Mouse (Mus musculus): ENCODE measurements around the gene Tpk1.
"Not testable (repeated sequence)": the region's sequence is repeated elsewhere in the genome, so short reads cannot be mapped to it uniquely, and the experiment has no call there.

Gene Tpk1

GRCm38 (mm10) chr6:43522046-43522445 lies 144.0 kb downstream of the Tpk1 start:
- DNase-seq (ENCODE audit: low spot score): no peak

- DNase-seq (ENCODE audit: low spot score): no peak
Measured at GRCm38 (mm10) chr6:43520218-43520617, 145.9 kb downstream of the Tpk1 start.

- DNase-seq (ENCODE audit: low spot score): no peak
Measured at GRCm38 (mm10) chr6:43518378-43518777, 147.7 kb downstream of the Tpk1 start.

- no peak for DNase-seq (ENCODE audit: low spot score)
Measured at GRCm38 (mm10) chr6:43517316-43517655, 148.8 kb downstream of the Tpk1 start.

- DNase-seq (ENCODE audit: low spot score): no peak
Measured at GRCm38 (mm10) chr6:43516593-43517315, 149.3 kb downstream of the Tpk1 start.

- DNase-seq (ENCODE audit: low spot score): not testable (repeated sequence)
Measured at GRCm38 (mm10) chr6:43506686-43507385, 159.2 kb downstream of the Tpk1 start.

- DNase-seq (ENCODE audit: low spot score): no peak
Measured at GRCm38 (mm10) chr6:43504609-43505230, 161.4 kb downstream of the Tpk1 start.

GRCm38 (mm10) chr6:43492367-43492766 lies 173.7 kb downstream of the Tpk1 start:
- DNase-seq (ENCODE audit: low spot score): no peak

- no peak for DNase-seq (ENCODE audit: low spot score)
Measured at GRCm38 (mm10) chr6:43486691-43487090, 179.4 kb downstream of the Tpk1 start.

GRCm38 (mm10) chr6:43480687-43481086 lies 185.4 kb downstream of the Tpk1 start:
- DNase-seq (ENCODE audit: low spot score): no peak

- no peak for DNase-seq (ENCODE audit: low spot score)
Measured at GRCm38 (mm10) chr6:43478810-43479209, 187.3 kb downstream of the Tpk1 start.

GRCm38 (mm10) chr6:43476406-43476805 lies 189.7 kb downstream of the Tpk1 start:
- DNase-seq (ENCODE audit: low spot score): no peak

GRCm38 (mm10) chr6:43475921-43476320 lies 190.2 kb downstream of the Tpk1 start:
- no peak for DNase-seq (ENCODE audit: low spot score)

GRCm38 (mm10) chr6:43471556-43471955 lies 194.5 kb downstream of the Tpk1 start:
- DNase-seq (ENCODE audit: low spot score): no peak

GRCm38 (mm10) chr6:43468821-43469594 lies 197.1 kb downstream of the Tpk1 start:
- DNase-seq (ENCODE audit: low spot score): no peak

- DNase-seq (ENCODE audit: low spot score): no peak
Measured at GRCm38 (mm10) chr6:43462849-43463369, 203.2 kb downstream of the Tpk1 start.

GRCm38 (mm10) chr6:43462189-43462848 lies 203.8 kb downstream of the Tpk1 start:
- DNase-seq (ENCODE audit: low spot score): no peak

- no peak for DNase-seq (ENCODE audit: low spot score)
Measured at GRCm38 (mm10) chr6:43459082-43459481, 207.0 kb downstream of the Tpk1 start.

GRCm38 (mm10) chr6:43457989-43458388 lies 208.1 kb downstream of the Tpk1 start:
- no peak for DNase-seq (ENCODE audit: low spot score)

- no peak for DNase-seq (ENCODE audit: low spot score)
Measured at GRCm38 (mm10) chr6:43449498-43449897, 216.6 kb downstream of the Tpk1 start.

- DNase-seq (ENCODE audit: low spot score): no peak
Measured at GRCm38 (mm10) chr6:43445856-43446255, 220.2 kb downstream of the Tpk1 start.

GRCm38 (mm10) chr6:43442191-43442590 lies 223.9 kb downstream of the Tpk1 start:
- DNase-seq (ENCODE audit: low spot score): no peak

All from urinary bladder, postnatal 14 days (tissue).